Mouse (Mus musculus) T-helper 2 cell (primary cell): ENCODE results near the gene Adra1b.

ENCODE experiments used
- in situ Hi-C: fragments of 300-600 bp; cut with MboI, MseI; formaldehyde crosslinking; loops from one replicate; pipeline ENCODE4 v1.15.1; 2025; ENCODE audit warnings: high pct_unique_total_duplicates

Gene Adra1b

GRCm38 (mm10) chr11:43901051-43901654 lies at the start of gene Adra1b:
Adra1b (minus strand) TSS chr11:43901210.
- in situ Hi-C loops = no loop called here

- in situ Hi-C loops = loop anchor here (10.0 kb wide), 1 partner anchor 1935 kb away; no protein-coding TSS in a partner anchor
Observed at GRCm38 (mm10) chr11:43950274-43950673, 49.3 kb upstream of the Adra1b start.

- in situ Hi-C loops = no loop called here
Observed at GRCm38 (mm10) chr11:43943781-43944180, 42.8 kb upstream of the Adra1b start.

- in situ Hi-C loops = no loop called here
Observed at GRCm38 (mm10) chr11:43943167-43943566, 42.2 kb upstream of the Adra1b start.

DNA sequence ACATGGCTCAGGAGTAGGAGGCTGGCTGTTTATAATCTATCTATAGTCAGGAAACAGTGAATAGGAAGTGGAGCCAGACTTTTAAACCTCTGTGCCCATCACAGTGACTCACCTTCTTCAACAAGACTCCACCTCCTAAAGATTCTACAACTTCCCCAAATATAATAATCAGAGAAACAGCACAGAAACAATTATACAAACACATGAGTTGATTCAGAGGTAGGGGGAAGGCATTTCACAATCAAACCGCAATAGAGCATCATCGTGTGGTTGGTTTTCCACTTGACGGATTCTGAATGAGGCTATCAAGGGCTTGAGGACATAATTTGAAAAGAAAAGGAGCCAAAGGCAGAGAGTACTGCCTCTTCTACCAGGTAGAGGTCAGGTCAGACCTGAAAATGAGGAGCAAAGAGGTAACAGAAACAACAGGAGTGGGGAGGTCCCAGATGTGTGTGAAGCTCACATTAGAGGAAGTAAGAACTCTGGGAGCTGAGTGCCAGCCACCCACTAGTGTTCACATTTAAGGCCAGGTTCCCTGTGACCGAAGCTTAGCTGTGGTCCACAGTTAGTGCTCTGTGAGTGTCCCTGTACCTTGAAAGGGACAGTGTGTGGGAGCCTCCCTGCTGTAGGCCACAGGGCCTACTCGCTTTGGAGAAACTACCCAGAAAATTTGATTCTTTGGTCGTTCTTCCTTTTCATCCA lies 39.6 kb upstream of the Adra1b start:
- in situ Hi-C loops = no loop called here

- in situ Hi-C loops = no loop called here
Observed at GRCm38 (mm10) chr11:43936023-43936422, 35.0 kb upstream of the Adra1b start.

DNA sequence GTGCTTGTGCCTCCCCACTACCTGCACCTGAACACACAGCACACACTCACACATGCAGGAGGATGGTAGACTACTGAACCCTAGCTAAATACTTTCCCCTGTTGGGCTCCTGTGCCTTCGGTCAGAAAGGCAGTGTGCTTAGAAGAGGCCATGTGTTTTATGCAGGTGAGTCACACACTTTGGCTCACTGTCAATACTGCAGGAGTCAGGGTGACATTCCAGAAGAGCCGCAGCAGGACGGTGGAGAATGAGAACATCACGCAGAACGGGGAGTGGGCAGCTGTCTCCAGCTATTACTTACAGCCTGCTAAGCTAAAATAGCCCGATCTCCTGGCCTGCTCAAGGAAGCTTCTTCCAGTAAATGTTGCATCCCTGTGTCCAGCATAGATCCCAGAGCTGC lies 32.5 kb upstream of the Adra1b start:
- in situ Hi-C loops = no loop called here

DNA sequence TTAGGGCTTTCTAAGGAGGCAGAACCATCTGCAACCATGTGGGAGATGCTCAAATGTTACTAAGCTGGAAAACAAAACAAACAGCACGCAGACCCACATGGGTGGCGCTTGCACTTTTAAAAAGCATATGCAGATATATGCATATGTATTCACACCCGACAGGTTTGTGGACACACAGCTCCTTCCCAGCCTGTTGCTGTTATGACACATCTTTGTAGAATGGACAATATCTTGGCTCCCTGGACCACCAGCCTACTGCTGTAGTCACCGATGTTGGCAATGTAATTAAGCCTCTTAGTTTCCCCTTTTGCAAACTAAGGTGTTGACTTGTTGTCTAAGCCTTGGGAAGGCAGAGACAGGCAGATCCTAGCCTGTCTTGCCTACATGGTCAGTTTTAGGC lies 32.0 kb upstream of the Adra1b start:
- in situ Hi-C loops = no loop called here

DNA sequence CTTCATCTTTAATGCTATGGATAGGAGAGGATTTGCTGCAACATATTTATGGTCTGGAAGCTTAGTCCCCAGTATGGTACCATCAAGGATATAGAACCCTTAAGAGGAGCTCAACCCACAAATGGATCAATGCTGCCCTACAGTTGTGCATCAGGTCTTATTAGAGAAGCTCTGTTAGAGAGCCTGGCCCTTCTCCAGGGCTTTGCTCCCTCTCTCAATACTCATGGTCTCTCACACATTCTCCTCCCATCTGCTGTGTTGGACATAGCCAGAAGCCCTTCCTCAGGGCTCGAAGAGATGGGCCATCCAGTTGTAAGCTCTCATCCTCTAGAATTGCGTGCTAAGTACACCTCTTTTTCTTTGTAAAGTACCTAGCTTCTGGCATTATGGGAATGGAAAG lies 29.2 kb upstream of the Adra1b start:
- in situ Hi-C loops = no loop called here

- in situ Hi-C loops = no loop called here
Observed at GRCm38 (mm10) chr11:43929706-43930105, 28.7 kb upstream of the Adra1b start.

DNA sequence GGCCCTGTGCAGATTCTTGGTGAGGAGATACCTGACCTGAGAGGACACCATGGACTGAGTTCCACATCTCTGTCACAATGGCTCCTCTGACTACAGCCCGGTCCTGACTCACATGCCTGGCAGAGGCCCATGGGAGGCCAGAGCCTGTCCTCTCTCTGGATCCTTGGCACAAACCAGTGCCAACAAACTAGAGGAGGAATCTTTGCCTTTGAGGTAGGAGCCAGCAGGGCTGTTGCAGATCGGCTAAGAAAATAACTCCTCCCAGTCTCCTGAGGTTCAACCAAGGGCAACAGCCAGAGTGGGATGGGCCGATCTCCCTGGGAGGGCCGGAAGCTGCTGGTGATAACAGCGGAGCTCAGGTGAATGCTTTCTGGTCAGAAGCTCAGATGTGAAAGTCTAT lies 28.2 kb upstream of the Adra1b start:
- in situ Hi-C loops = no loop called here

- in situ Hi-C loops = no loop called here
Observed at GRCm38 (mm10) chr11:43927133-43927815, 26.3 kb upstream of the Adra1b start.

GRCm38 (mm10) chr11:43926163-43926562 lies 25.2 kb upstream of the Adra1b start:
- in situ Hi-C loops = no loop called here

DNA sequence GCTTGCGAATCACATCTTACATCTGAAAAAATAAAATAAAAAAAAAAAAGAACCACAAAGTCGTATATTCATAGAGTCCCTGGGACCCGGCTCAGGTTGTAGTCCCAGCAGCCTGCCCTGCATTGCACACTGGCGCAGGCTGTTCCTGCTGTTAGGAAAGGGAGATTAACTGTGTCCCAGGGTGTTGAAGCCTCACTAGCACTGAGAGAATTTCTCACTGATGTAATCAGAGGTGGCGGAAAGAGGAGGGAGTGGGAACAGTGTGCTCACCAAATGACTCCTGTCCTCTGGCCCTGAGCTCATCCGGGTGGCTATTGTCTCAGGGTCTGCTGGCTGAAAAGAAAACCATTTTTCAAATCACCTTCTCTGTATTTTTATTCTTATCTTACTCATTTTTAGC lies 24.6 kb upstream of the Adra1b start:
- in situ Hi-C loops = no loop called here

- in situ Hi-C loops = no loop called here
Observed at GRCm38 (mm10) chr11:43921701-43922100, 20.7 kb upstream of the Adra1b start.

- in situ Hi-C loops = no loop called here
Observed at GRCm38 (mm10) chr11:43919492-43920055, 18.6 kb upstream of the Adra1b start.

GRCm38 (mm10) chr11:43914552-43915447 lies 13.8 kb upstream of the Adra1b start:
- in situ Hi-C loops = no loop called here

- in situ Hi-C loops = no loop called here
Observed at GRCm38 (mm10) chr11:43912136-43912888, 11.3 kb upstream of the Adra1b start.

DNA sequence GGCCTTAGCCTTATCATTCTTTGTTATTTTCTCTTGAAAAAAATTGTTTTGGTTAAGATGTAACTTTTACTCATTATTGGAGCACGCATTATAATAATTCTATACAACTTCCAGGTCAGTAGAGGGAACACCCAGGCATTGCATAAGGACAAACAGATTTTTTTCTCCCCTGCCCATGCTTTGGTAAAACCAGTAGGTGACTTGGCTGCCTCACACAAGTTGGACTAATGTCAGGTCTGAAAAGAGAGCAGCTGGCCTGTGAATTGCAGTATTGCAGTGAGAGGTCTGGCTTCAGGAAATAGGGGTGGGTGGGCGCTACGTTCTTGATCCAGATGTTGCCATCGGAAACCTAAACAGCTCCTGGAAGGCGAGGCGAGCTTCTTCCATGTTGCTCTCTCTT lies 10.6 kb upstream of the Adra1b start:
- in situ Hi-C loops = no loop called here

- in situ Hi-C loops = no loop called here
Observed at GRCm38 (mm10) chr11:43903351-43903750, 2.3 kb upstream of the Adra1b start.

DNA sequence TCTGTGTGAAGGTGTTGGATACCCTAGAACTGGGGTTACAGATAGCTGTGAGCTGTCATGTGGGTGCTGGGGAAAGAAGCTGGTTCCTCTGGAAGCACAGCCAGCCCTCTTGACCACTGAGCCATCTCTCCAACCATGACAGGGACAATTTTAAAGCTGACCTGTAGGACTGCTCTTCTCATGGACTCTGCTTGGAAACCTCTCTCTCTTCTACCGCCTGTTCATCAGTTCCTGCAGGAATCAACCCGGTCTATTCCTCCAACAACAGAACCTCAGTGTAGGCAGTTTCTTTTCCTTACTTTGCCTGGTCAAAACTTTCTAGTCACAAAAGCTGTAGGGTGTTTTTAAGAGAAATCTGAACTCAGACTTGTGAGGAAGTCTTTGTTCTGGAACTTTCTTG lies 1.3 kb downstream of the Adra1b start:
- in situ Hi-C loops = no loop called here
